Mouse (Mus musculus): ENCODE measurements around the gene Vmn1r22. TPM values are rescaled to one million over a fixed set of nuclear protein-coding genes. Genes with fewer than 3 reads are reported as not detected.

Vmn1r22 gene
- not detected in 2 replicates for polyA plus RNA-seq (2015; fragmentation: Nextera tagmentation; extraction: Ambion mirVana)

GRCm38 (mm10) chr6:57907928-57908327 is at the start of gene Vmn1r22:
TSS of gene Vmn1r22 (minus strand) at chr6:57908028.

GRCm38 (mm10) chr6:57926738-57927137 is 18.9 kb upstream of the Vmn1r22 start, which contains the start of gene Vmn1r23:
TSS of gene Vmn1r23 (minus strand) at chr6:57926838.

DNA sequence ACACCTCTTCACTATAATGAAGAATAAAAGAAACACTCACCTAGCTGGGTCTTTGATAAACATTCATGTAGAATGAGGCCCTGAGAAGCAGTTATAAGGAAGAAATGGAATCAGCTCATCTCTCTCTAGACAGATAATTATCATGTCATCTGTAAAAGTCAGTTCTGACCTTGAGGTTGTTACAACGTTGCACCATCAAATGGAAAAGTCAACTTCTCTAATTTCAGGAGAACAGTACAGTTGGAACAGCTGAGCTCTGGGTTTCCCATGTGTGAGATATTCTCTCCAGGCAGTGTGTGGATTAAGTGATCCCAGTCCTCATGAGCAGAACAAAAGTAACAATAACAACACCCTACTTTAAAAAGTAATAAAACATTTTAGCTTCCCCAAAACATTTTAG is 57.5 kb downstream of the Vmn1r22 start, which contains the start of gene Vmn1r21:
TSS of gene Vmn1r21 (minus strand) at position 58 of the 400 bp plus-strand sequence.

Other genes starting within 250 kb of the Vmn1r22 start
- gene Pyurf, start 215.9 kb downstream of the Vmn1r22 start, polyA plus RNA-seq (2015; fragmentation: Nextera tagmentation; extraction: Ambion mirVana), result 9.5 and 10.5 TPM in 2 replicates
- gene Lancl2, start 205.5 kb downstream of the Vmn1r22 start, polyA plus RNA-seq (2015; fragmentation: Nextera tagmentation; extraction: Ambion mirVana), result 14.5 and 15.5 TPM in 2 replicates
- 44.7 and 51.5 TPM in 2 replicates for gene Vopp1, start 82.9 kb downstream of the Vmn1r22 start, polyA plus RNA-seq (2015; fragmentation: Nextera tagmentation; extraction: Ambion mirVana)
- not detected in 2 replicates for gene Vmn1r21, start 57.7 kb downstream of the Vmn1r22 start, polyA plus RNA-seq (2015; fragmentation: Nextera tagmentation; extraction: Ambion mirVana)
- not detected in 2 replicates for gene Vmn1r23, start 18.8 kb upstream of the Vmn1r22 start, polyA plus RNA-seq (2015; fragmentation: Nextera tagmentation; extraction: Ambion mirVana)
- gene Vmn1r24, start 53.5 kb upstream of the Vmn1r22 start, polyA plus RNA-seq (2015; fragmentation: Nextera tagmentation; extraction: Ambion mirVana), result not detected in 2 replicates
- gene Vmn1r25, start 72.8 kb upstream of the Vmn1r22 start, polyA plus RNA-seq (2015; fragmentation: Nextera tagmentation; extraction: Ambion mirVana), result not detected in 2 replicates
- gene Vmn1r26, start 107.1 kb upstream of the Vmn1r22 start, polyA plus RNA-seq (2015; fragmentation: Nextera tagmentation; extraction: Ambion mirVana), result not detected in 2 replicates

Measured in spleen, postnatal 0 days (tissue).